8 mouse cellular contexts compared by ENCODE assay signal in the genomic region with DNA sequence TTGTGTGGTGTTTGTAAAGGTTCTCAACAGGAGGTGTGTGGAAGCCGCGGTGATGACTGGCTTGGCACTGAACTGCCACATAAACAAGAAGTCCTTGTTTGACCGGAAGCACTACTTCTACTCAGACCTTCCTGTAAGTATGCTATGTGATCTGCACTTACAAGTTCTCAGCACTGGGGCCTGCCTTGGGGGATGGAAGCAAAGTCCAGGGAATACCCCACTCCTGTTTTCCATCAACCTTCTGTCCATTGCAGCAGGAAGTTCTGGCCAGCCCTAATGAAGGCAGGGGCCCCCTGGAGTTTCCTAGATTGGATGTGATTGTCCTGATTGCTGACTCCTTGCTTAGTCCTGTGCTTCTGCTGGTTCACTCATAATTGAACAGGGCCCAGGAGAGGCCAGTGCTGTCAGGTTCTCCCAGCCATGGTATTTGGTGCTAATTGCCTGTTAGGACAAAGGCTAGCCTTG. TPM values are rescaled to one million over a fixed set of nuclear protein-coding genes. Genes with fewer than 3 reads are reported as not detected.
DNase-seq lines count a peak whose midpoint lies in the region; ATAC-seq and TF ChIP-seq lines count a peak whose summit lies in the region.

No protein-coding gene starts in this region.

- TF ChIP-seq CTCF in midbrain, postnatal 0 days (IDR thresholded peaks at IDR 0.05), result no peak
- TF ChIP-seq CTCF in forebrain, postnatal 0 days (IDR thresholded peaks at IDR 0.05; ENCODE audit: low read depth), result no peak

- peak overlapping the region; percentile 66 for H3K27ac ChIP-seq in forebrain, embryonic 10.5 days
- H3K27ac ChIP-seq in forebrain, embryonic 15.5 days (replicated peaks), result no peak overlapping the region
- no peak overlapping the region for H3K27ac ChIP-seq in midbrain, postnatal 0 days (ENCODE audit: low read depth, low read length)
- H3K27ac ChIP-seq in midbrain, embryonic 16.5 days (ENCODE audit: low read length), result no peak overlapping the region
- H3K27ac ChIP-seq in forebrain, postnatal 0 days (ENCODE audit: low read depth, low read length), result no peak overlapping the region

- H3K4me1 ChIP-seq in forebrain, embryonic 10.5 days, result peaks cover 40% of the 10 kb centered on the region
- peaks cover 13% of the 10 kb centered on the region; the same call in 1 of the 2 replicates for H3K4me1 ChIP-seq in forebrain, embryonic 15.5 days
- H3K4me1 ChIP-seq in midbrain, postnatal 0 days (ENCODE audit: insufficient read depth, low read length), result no peaks in the 10 kb centered on the region
- H3K4me1 ChIP-seq in midbrain, embryonic 16.5 days (ENCODE audit: control insufficient read depth, insufficient read depth, low read length), result peaks cover 3% of the 10 kb centered on the region
- no peaks in the 10 kb centered on the region for H3K4me1 ChIP-seq in forebrain, postnatal 0 days (ENCODE audit: insufficient read depth)

- DNase-seq in forebrain, embryonic 10.5 days (ENCODE audit: extremely low spot score, low spot score), result peak; percentile 49
- peak; percentile 21 for DNase-seq in midbrain, postnatal 0 days (ENCODE audit: low spot score)
- DNase-seq in forebrain, postnatal 0 days, result no peak
- DNase-seq in retina, embryonic 14.5 days (ENCODE audit: low spot score), result peak; percentile 83
- no peak for DNase-seq in right cerebral cortex, postnatal 10 days (ENCODE audit: low spot score in 2 of 2)
- DNase-seq in layer of hippocampus, adult 11-12 months (ENCODE audit: low spot score), result no peak

- no peak for ATAC-seq in forebrain, embryonic 15.5 days (replicated peaks)
- no peak for ATAC-seq in midbrain, postnatal 0 days (ENCODE audit: low FRiP score)
- ATAC-seq in midbrain, embryonic 16.5 days, result no peak
- ATAC-seq in forebrain, postnatal 0 days, result peak; percentile 55

- WGBS in forebrain, embryonic 10.5 days, result 50% methylated on average over 3 of the region's 3 CpGs
- WGBS in forebrain, embryonic 15.5 days, result 26% methylated on average over 3 of the region's 3 CpGs
- WGBS in midbrain, postnatal 0 days, result 53% methylated on average over 3 of the region's 3 CpGs
- WGBS in midbrain, embryonic 16.5 days, result 53% methylated on average over 3 of the region's 3 CpGs
- 30% methylated on average over 3 of the region's 3 CpGs for WGBS in forebrain, postnatal 0 days

- no peak overlapping the region for H3K4me3 ChIP-seq in forebrain, embryonic 10.5 days
- no peak overlapping the region for H3K4me3 ChIP-seq in forebrain, embryonic 15.5 days
- H3K4me3 ChIP-seq in midbrain, postnatal 0 days (ENCODE audit: low read depth, low read length), result no peak overlapping the region
- H3K4me3 ChIP-seq in midbrain, embryonic 16.5 days (ENCODE audit: low read depth, low read length), result no peak overlapping the region
- H3K4me3 ChIP-seq in forebrain, postnatal 0 days (ENCODE audit: low read depth, low read length), result no peak overlapping the region

- H3K9ac ChIP-seq in forebrain, embryonic 15.5 days (replicated peaks), result no peak overlapping the region
- no peak overlapping the region for H3K9ac ChIP-seq in midbrain, postnatal 0 days (replicated peaks; ENCODE audit: low read length, poor library complexity, severe bottlenecking)
- H3K9ac ChIP-seq in midbrain, embryonic 16.5 days (ENCODE audit: low read depth, low read length), result no peak overlapping the region
- no peak overlapping the region for H3K9ac ChIP-seq in forebrain, postnatal 0 days

- no peak overlapping the region for H3K4me2 ChIP-seq in forebrain, embryonic 15.5 days (replicated peaks)
- no peak overlapping the region for H3K4me2 ChIP-seq in midbrain, postnatal 0 days (ENCODE audit: low read depth, low read length, poor library complexity, severe bottlenecking)
- H3K4me2 ChIP-seq in midbrain, embryonic 16.5 days (ENCODE audit: low read length), result no peak overlapping the region
- H3K4me2 ChIP-seq in forebrain, postnatal 0 days (ENCODE audit: low read depth), result no peak overlapping the region

- H3K27me3 ChIP-seq in forebrain, embryonic 10.5 days (ENCODE audit: poor library complexity, severe bottlenecking), result no peaks in the 10 kb centered on the region
- no peaks in the 10 kb centered on the region for H3K27me3 ChIP-seq in forebrain, embryonic 15.5 days
- no peaks in the 10 kb centered on the region for H3K27me3 ChIP-seq in midbrain, postnatal 0 days (ENCODE audit: insufficient read depth, low read length)
- H3K27me3 ChIP-seq in midbrain, embryonic 16.5 days (ENCODE audit: control insufficient read depth, insufficient read depth, low read depth, low read length), result no peaks in the 10 kb centered on the region
- no peaks in the 10 kb centered on the region for H3K27me3 ChIP-seq in forebrain, postnatal 0 days (ENCODE audit: insufficient read depth, low read length)

- H3K36me3 ChIP-seq in forebrain, embryonic 10.5 days (replicated peaks), result peaks cover 10% of the 10 kb centered on the region
- H3K36me3 ChIP-seq in forebrain, embryonic 15.5 days, result no peaks in the 10 kb centered on the region
- H3K36me3 ChIP-seq in midbrain, postnatal 0 days (ENCODE audit: insufficient read depth, low read length), result no peaks in the 10 kb centered on the region
- H3K36me3 ChIP-seq in midbrain, embryonic 16.5 days (ENCODE audit: control insufficient read depth, insufficient read depth, low read length), result no peaks in the 10 kb centered on the region
- 0 out of 2 replicates have a peak, but pooled peaks cover 3% of the 10 kb centered on the region for H3K36me3 ChIP-seq in forebrain, postnatal 0 days (ENCODE audit: insufficient read depth)

- no peaks in the 10 kb centered on the region for H3K9me3 ChIP-seq in forebrain, embryonic 10.5 days
- H3K9me3 ChIP-seq in forebrain, embryonic 15.5 days, result no peaks in the 10 kb centered on the region
- H3K9me3 ChIP-seq in midbrain, postnatal 0 days (ENCODE audit: low read length), result no peaks in the 10 kb centered on the region
- H3K9me3 ChIP-seq in midbrain, embryonic 16.5 days (replicated peaks; ENCODE audit: control insufficient read depth, low read length, poor library complexity, severe bottlenecking), result no peaks in the 10 kb centered on the region
- no peaks in the 10 kb centered on the region for H3K9me3 ChIP-seq in forebrain, postnatal 0 days (ENCODE audit: low read length)

RNA-seq across cellular contexts. Expression of a gene that starts 28.0 kb away (rescaled TPM):
- 29.0 and 30.5 TPM in 2 replicates for polyA plus RNA-seq in forebrain, embryonic 10.5 days (2016; fragmentation: Nextera tagmentation; extraction: Ambion mirVana)
- 20.0 and 22.4 TPM in 2 replicates for polyA plus RNA-seq in forebrain, embryonic 15.5 days (2015; fragmentation: Nextera tagmentation; extraction: Ambion mirVana)
- 36.9 and 39.4 TPM in 2 replicates for total RNA-seq in midbrain, postnatal 0 days (2014; rRNA removed)
- polyA plus RNA-seq in midbrain, postnatal 0 days (2015; fragmentation: Nextera tagmentation; extraction: Ambion mirVana), result 21.7 and 22.2 TPM in 2 replicates
- polyA plus RNA-seq in midbrain, embryonic 16.5 days (2015; fragmentation: Nextera tagmentation; extraction: Ambion mirVana), result 23.1 and 23.2 TPM in 2 replicates
- 19.2 and 62.9 TPM in 2 replicates for total RNA-seq in forebrain, postnatal 0 days (2014; rRNA removed)
- polyA plus RNA-seq in forebrain, postnatal 0 days (2015; fragmentation: Nextera tagmentation; extraction: Ambion mirVana), result 21.1 and 23.0 TPM in 2 replicates

Comparison
In these comparisons a context has a peak if more than half of its experiments do, and no peak if none do; other contexts are left out.
1. DNase-seq: peak in forebrain, embryonic 10.5 days (single experiment), midbrain, postnatal 0 days (single experiment) and retina, embryonic 14.5 days (single experiment); none in forebrain, postnatal 0 days (single experiment), right cerebral cortex, postnatal 10 days (0 of 2) and layer of hippocampus, adult 11-12 months (single experiment).